Mouse (Mus musculus) G1E (cell line): Measurements from ENCODE around the gene Spty2d1.
A peak's percentile ranks its signal among the peaks of the same experiment; 100 is the strongest.

Experiments
- CTCF ChIP-seq: IDR thresholded peaks from 2 replicates; pipeline ENCODE4 v1.5.1; 2012; ENCODE audit warnings: low read depth, low read length, inconsistent platforms, mixed read lengths
- GATA1 ChIP-seq: IDR thresholded peaks from 2 replicates; pipeline ENCODE4 v1.6.1; 2012; ENCODE audit warnings: borderline replicate concordance, low read length, inconsistent platforms, mixed read lengths
- POLR2AphosphoS5 ChIP-seq: IDR thresholded peaks from 2 replicates; pipeline ENCODE4 v1.6.1; 2012; ENCODE audit warnings: low read depth, low read length, inconsistent platforms; ENCODE audit not compliant: insufficient replicate concordance
- TAL1 ChIP-seq: conservative IDR thresholded peaks from 2 replicates; pipeline ENCODE4 v1.6.1; 2012; ENCODE audit warnings: low read depth, low read length, inconsistent platforms, mixed read lengths

DNA sequence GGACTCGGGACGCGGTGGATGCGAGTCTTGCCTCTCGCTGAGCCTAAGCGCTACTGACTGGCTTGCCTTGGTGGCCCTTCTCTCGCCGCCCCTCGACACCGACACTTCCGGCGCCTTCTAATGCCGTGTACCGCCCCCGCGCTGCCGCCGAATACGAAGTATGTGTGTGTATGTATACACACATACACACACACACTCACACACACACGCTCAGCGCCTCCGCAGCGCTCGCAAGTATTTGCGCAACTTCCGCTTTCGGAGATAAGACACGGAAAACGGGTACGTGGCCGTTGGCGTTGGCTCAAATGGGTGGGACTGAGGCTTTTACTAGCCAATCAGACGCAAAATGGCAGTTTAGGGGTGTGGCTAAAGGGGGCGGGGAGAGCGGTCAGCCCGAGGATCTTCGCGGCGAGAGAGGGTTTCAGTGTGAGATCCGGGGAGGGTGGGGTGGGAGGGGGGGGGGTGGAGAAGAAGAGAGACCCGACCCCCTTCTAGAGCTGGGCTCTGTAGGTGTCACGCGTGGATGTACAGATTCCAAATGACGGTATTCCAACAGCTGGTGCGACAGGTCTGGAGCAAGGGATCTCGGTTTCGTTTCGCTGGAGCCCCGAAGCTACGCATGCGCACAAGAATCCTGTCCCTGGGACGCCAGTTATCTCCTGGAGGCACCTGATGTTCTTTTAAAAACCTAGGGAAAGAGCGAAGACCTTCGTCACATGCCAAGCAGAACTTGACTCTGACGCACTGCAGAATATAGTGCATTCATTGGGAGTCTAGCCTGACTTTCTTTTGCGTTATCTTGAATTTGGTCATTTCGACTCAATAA, at the start of gene Spty2d1:
- no peak for TF ChIP-seq CTCF
- TF ChIP-seq GATA1 = no peak
- no peak for TF ChIP-seq POLR2AphosphoS5
- TF ChIP-seq TAL1 = peak; percentile 45
